ENCODE assay signal across 16 mouse cellular contexts in genomic region chr4:132955395-132955791, GRCm38 (mm10). TPM values are rescaled to one million over a fixed set of nuclear protein-coding genes. Genes with fewer than 3 reads are reported as not detected.
A peak's percentile ranks its signal among the peaks of the same experiment; 100 is the strongest.
DNase-seq lines count a peak whose midpoint lies in the region; ATAC-seq lines count a peak whose summit lies in the region.
"Had no signal": no experiment of that assay in that cellular context is flagged by ENCODE, and none has a peak within 500 bp of the region (broad histone marks: within the 10 kb centered on the region; RNA-seq: fewer than 3 reads in every experiment).

No protein-coding gene starts in this region.

- 0 out of 2 replicates have a peak overlapping the region, but pooled peaks have one; percentile 28 for H3K9ac ChIP-seq in heart, embryonic 11.5 days (ENCODE audit: low read depth, low read length)
- no peak overlapping the region for H3K9ac ChIP-seq in hindbrain, embryonic 12.5 days
- no peak overlapping the region for H3K9ac ChIP-seq in hindbrain, embryonic 16.5 days (ENCODE audit: low read depth, low read length)
- H3K9ac ChIP-seq: forebrain, embryonic 15.5 days; kidney, embryonic 15.5 days; limb, embryonic 13.5 days; liver, embryonic 13.5 days had no signal

- DNase-seq in heart, postnatal 10 days = no peak
- DNase-seq in embryonic facial prominence, embryonic 10.5 days (ENCODE audit: low spot score) = no peak
- DNase-seq in limb, embryonic 10.5 days (ENCODE audit: low spot score) = no peak
- DNase-seq in right cerebral cortex, adult 18-20 months = no peak
- DNase-seq: gastrocnemius, postnatal 14 days; kidney, postnatal 4 days; liver, embryonic 13.5 days; midbrain, embryonic 14.5 days; thymus, adult 2 months had no signal

- peak overlapping the region; percentile 71 for H3K27ac ChIP-seq in heart, embryonic 11.5 days (ENCODE audit: low read depth, low read length)
- H3K27ac ChIP-seq in hindbrain, embryonic 12.5 days = 0 out of 2 replicates have a peak overlapping the region, but pooled peaks have one; percentile 8
- H3K27ac ChIP-seq in hindbrain, embryonic 16.5 days (ENCODE audit: low read depth, low read length) = no peak overlapping the region
- H3K27ac ChIP-seq in embryonic facial prominence, embryonic 10.5 days (replicated peaks) = peak overlapping the region; percentile 58; the same call in 1 of the 2 replicates
- H3K27ac ChIP-seq in limb, embryonic 10.5 days = peak overlapping the region; percentile 66
- H3K27ac ChIP-seq: forebrain, embryonic 15.5 days; kidney, embryonic 15.5 days; liver, embryonic 13.5 days; macrophage had no signal

- no peaks in the 10 kb centered on the region for H3K36me3 ChIP-seq in heart, embryonic 11.5 days (ENCODE audit: control insufficient read depth, insufficient read depth, low read length)
- H3K36me3 ChIP-seq in hindbrain, embryonic 12.5 days = no peaks in the 10 kb centered on the region
- H3K36me3 ChIP-seq in hindbrain, embryonic 16.5 days (ENCODE audit: control insufficient read depth, insufficient read depth, low read length) = no peaks in the 10 kb centered on the region
- no peaks in the 10 kb centered on the region for H3K36me3 ChIP-seq in embryonic facial prominence, embryonic 10.5 days (replicated peaks)
- no peaks in the 10 kb centered on the region for H3K36me3 ChIP-seq in limb, embryonic 10.5 days
- H3K36me3 ChIP-seq: forebrain, embryonic 15.5 days; kidney, embryonic 15.5 days; limb, embryonic 13.5 days; liver, embryonic 13.5 days had no signal

- peaks cover 39% of the 10 kb centered on the region for H3K4me1 ChIP-seq in heart, embryonic 11.5 days (ENCODE audit: control insufficient read depth, insufficient read depth, low read length)
- peaks cover 30% of the 10 kb centered on the region for H3K4me1 ChIP-seq in hindbrain, embryonic 12.5 days
- H3K4me1 ChIP-seq in hindbrain, embryonic 16.5 days (ENCODE audit: control insufficient read depth, insufficient read depth, low read depth, low read length) = peaks cover 11% of the 10 kb centered on the region
- H3K4me1 ChIP-seq in embryonic facial prominence, embryonic 10.5 days = peaks cover 62% of the 10 kb centered on the region
- H3K4me1 ChIP-seq in limb, embryonic 10.5 days = peaks cover 62% of the 10 kb centered on the region

- 8% methylated on average over 2 of the region's 2 CpGs for WGBS in heart, embryonic 11.5 days (ENCODE audit: insufficient replicate concordance)
- 24% methylated on average over 2 of the region's 2 CpGs for WGBS in hindbrain, embryonic 12.5 days
- 40% methylated on average over 2 of the region's 2 CpGs for WGBS in hindbrain, embryonic 16.5 days
- 30% methylated on average over 2 of the region's 2 CpGs for WGBS in embryonic facial prominence, embryonic 10.5 days
- 20% methylated on average over 2 of the region's 2 CpGs for WGBS in limb, embryonic 10.5 days

- no peak overlapping the region for H3K4me3 ChIP-seq in heart, embryonic 11.5 days (ENCODE audit: low read depth, low read length)
- H3K4me3 ChIP-seq in hindbrain, embryonic 12.5 days = no peak overlapping the region
- no peak overlapping the region for H3K4me3 ChIP-seq in hindbrain, embryonic 16.5 days (ENCODE audit: low read length)
- H3K4me3 ChIP-seq in embryonic facial prominence, embryonic 10.5 days = no peak overlapping the region
- no peak overlapping the region for H3K4me3 ChIP-seq in limb, embryonic 10.5 days
- H3K4me3 ChIP-seq: forebrain, embryonic 15.5 days; kidney, embryonic 15.5 days; limb, embryonic 13.5 days; liver, embryonic 13.5 days had no signal

- no peak for ATAC-seq in heart, embryonic 11.5 days (replicated peaks; ENCODE audit: insufficient number of reproducible peaks, low FRiP score, low TSS enrichment)
- ATAC-seq in hindbrain, embryonic 12.5 days (ENCODE audit: low FRiP score) = no peak
- no peak for ATAC-seq in hindbrain, embryonic 16.5 days
- ATAC-seq: forebrain, embryonic 15.5 days had no signal

- H3K4me2 ChIP-seq in heart, embryonic 11.5 days = no peak overlapping the region
- H3K4me2 ChIP-seq in hindbrain, embryonic 12.5 days (replicated peaks) = no peak overlapping the region
- no peak overlapping the region for H3K4me2 ChIP-seq in hindbrain, embryonic 16.5 days (ENCODE audit: low read length)
- H3K4me2 ChIP-seq: forebrain, embryonic 15.5 days; kidney, embryonic 15.5 days; limb, embryonic 13.5 days; liver, embryonic 13.5 days had no signal

- no peaks in the 10 kb centered on the region for H3K9me3 ChIP-seq in heart, embryonic 11.5 days (replicated peaks; ENCODE audit: control insufficient read depth, low read length)
- no peaks in the 10 kb centered on the region for H3K9me3 ChIP-seq in hindbrain, embryonic 12.5 days (replicated peaks)
- no peaks in the 10 kb centered on the region for H3K9me3 ChIP-seq in hindbrain, embryonic 16.5 days (ENCODE audit: control insufficient read depth, low read length)
- H3K9me3 ChIP-seq in embryonic facial prominence, embryonic 10.5 days = no peaks in the 10 kb centered on the region
- H3K9me3 ChIP-seq in limb, embryonic 10.5 days (replicated peaks) = no peaks in the 10 kb centered on the region
- H3K9me3 ChIP-seq: forebrain, embryonic 15.5 days; kidney, embryonic 15.5 days; limb, embryonic 13.5 days; liver, embryonic 13.5 days had no signal

- no peaks in the 10 kb centered on the region for H3K27me3 ChIP-seq in heart, embryonic 11.5 days (ENCODE audit: control insufficient read depth, insufficient read depth, low read length)
- no peaks in the 10 kb centered on the region for H3K27me3 ChIP-seq in hindbrain, embryonic 12.5 days
- H3K27me3 ChIP-seq in hindbrain, embryonic 16.5 days (replicated peaks; ENCODE audit: control insufficient read depth, insufficient read depth, low read length) = no peaks in the 10 kb centered on the region
- H3K27me3 ChIP-seq in embryonic facial prominence, embryonic 10.5 days (replicated peaks; ENCODE audit: low read depth, poor library complexity, severe bottlenecking) = no peaks in the 10 kb centered on the region
- H3K27me3 ChIP-seq in limb, embryonic 10.5 days (ENCODE audit: low read depth, poor library complexity, severe bottlenecking) = no peaks in the 10 kb centered on the region
- H3K27me3 ChIP-seq: forebrain, embryonic 15.5 days; kidney, embryonic 15.5 days; limb, embryonic 13.5 days; liver, embryonic 13.5 days had no signal

- intact Hi-C loops in heart, postnatal 10 days (cut with DNase I) = no loop called here

RNA-seq across cellular contexts. Expression of gene Fgr, which starts 18.5 kb away (rescaled TPM):
- 0.40 and 0.63 TPM in 2 replicates for polyA plus RNA-seq in heart, embryonic 11.5 days (2014; fragmentation: Nextera tagmentation; extraction: Ambion mirVana)
- total RNA-seq in heart, postnatal 10 days (2021) = under 1 TPM; 0.19 to 0.40 TPM
- 0.08 TPM in 1 of 2 replicates, not detected in the other for polyA plus RNA-seq in hindbrain, embryonic 12.5 days (2016; fragmentation: Nextera tagmentation; extraction: Ambion mirVana)
- 0.16 and 0.23 TPM in 2 replicates for polyA plus RNA-seq in hindbrain, embryonic 16.5 days (2015; fragmentation: Nextera tagmentation; extraction: Ambion mirVana)
- 0.16 and 0.21 TPM in 2 replicates for polyA plus RNA-seq in embryonic facial prominence, embryonic 10.5 days (2016; fragmentation: Nextera tagmentation; extraction: Ambion mirVana)
- polyA plus RNA-seq in limb, embryonic 10.5 days (2016; fragmentation: Nextera tagmentation; extraction: Ambion mirVana) = 0.19 and 0.33 TPM in 2 replicates

RNA-seq across cellular contexts. Expression of gene Fam76a, which starts 33.0 kb away (rescaled TPM):
- polyA plus RNA-seq in heart, embryonic 11.5 days (2014; fragmentation: Nextera tagmentation; extraction: Ambion mirVana) = 31.2 and 33.4 TPM in 2 replicates
- total RNA-seq in heart, postnatal 10 days (2021) = 10 to 100 TPM; 40.7 to 43.5 TPM
- 29.6 and 33.8 TPM in 2 replicates for polyA plus RNA-seq in hindbrain, embryonic 12.5 days (2016; fragmentation: Nextera tagmentation; extraction: Ambion mirVana)
- 33.5 and 40.6 TPM in 2 replicates for polyA plus RNA-seq in hindbrain, embryonic 16.5 days (2015; fragmentation: Nextera tagmentation; extraction: Ambion mirVana)
- polyA plus RNA-seq in embryonic facial prominence, embryonic 10.5 days (2016; fragmentation: Nextera tagmentation; extraction: Ambion mirVana) = 31.0 and 32.1 TPM in 2 replicates
- 25.7 and 27.9 TPM in 2 replicates for polyA plus RNA-seq in limb, embryonic 10.5 days (2016; fragmentation: Nextera tagmentation; extraction: Ambion mirVana)

RNA-seq across cellular contexts. Expression of gene Ahdc1, which starts 55.7 kb away (rescaled TPM):
- 7.0 and 9.1 TPM in 2 replicates for polyA plus RNA-seq in heart, embryonic 11.5 days (2014; fragmentation: Nextera tagmentation; extraction: Ambion mirVana)
- 10 to 100 TPM; 54.0 to 63.0 TPM for total RNA-seq in heart, postnatal 10 days (2021)
- polyA plus RNA-seq in hindbrain, embryonic 12.5 days (2016; fragmentation: Nextera tagmentation; extraction: Ambion mirVana) = 12.8 and 15.3 TPM in 2 replicates
- polyA plus RNA-seq in hindbrain, embryonic 16.5 days (2015; fragmentation: Nextera tagmentation; extraction: Ambion mirVana) = 10.4 and 11.6 TPM in 2 replicates
- 11.5 and 11.6 TPM in 2 replicates for polyA plus RNA-seq in embryonic facial prominence, embryonic 10.5 days (2016; fragmentation: Nextera tagmentation; extraction: Ambion mirVana)
- 13.0 and 13.8 TPM in 2 replicates for polyA plus RNA-seq in limb, embryonic 10.5 days (2016; fragmentation: Nextera tagmentation; extraction: Ambion mirVana)
